Mouse (Mus musculus) fibroblast of lung, adult 2 months (primary cell): ENCODE results near the gene Mpnd.
"Not testable (repeated sequence)": the region's sequence is repeated elsewhere in the genome, so short reads cannot be mapped to it uniquely, and the experiment has no call there.

ENCODE experiments used
- DNase-seq: peaks from one replicate; pipeline ENCODE4 v3.0.0-alpha.2; 2011; ENCODE audit warnings: low read depth

Mpnd gene

GRCm38 (mm10) chr17:56038583-56039261 is 33.2 kb downstream of the Mpnd start:
- no peak for DNase-seq

- no peak for DNase-seq
These were observed 33.8 kb downstream of the Mpnd start for GRCm38 (mm10) chr17:56039345-56039744.

- DNase-seq = peak; percentile 96
These were observed 34.7 kb downstream of the Mpnd start, which contains the start of gene Chaf1a for GRCm38 (mm10) chr17:56040030-56040856. Gene Chaf1a, plus strand, starts transcription at chr17:56040439.

- no peak for DNase-seq
These were observed 35.3 kb downstream of the Mpnd start for GRCm38 (mm10) chr17:56040857-56041163.

GRCm38 (mm10) chr17:56051369-56051768 is 45.9 kb downstream of the Mpnd start:
- no peak for DNase-seq

GRCm38 (mm10) chr17:56054938-56055337 is 49.4 kb downstream of the Mpnd start:
- no peak for DNase-seq

GRCm38 (mm10) chr17:56055945-56056678 is 50.6 kb downstream of the Mpnd start:
- DNase-seq = no peak

GRCm38 (mm10) chr17:56057381-56058120 is 52.0 kb downstream of the Mpnd start:
- no peak for DNase-seq

- DNase-seq = no peak
These were observed 56.6 kb downstream of the Mpnd start for GRCm38 (mm10) chr17:56062081-56062480.

GRCm38 (mm10) chr17:56065715-56066114 is 60.2 kb downstream of the Mpnd start:
- DNase-seq = not testable (repeated sequence)
